Mouse (Mus musculus) myocyte (in vitro differentiated cells): ENCODE results near the gene Cask. TPM values are rescaled to one million over a fixed set of nuclear protein-coding genes. Genes with fewer than 3 reads are reported as not detected.

Experiments used
- H3K27me3 ChIP-seq: one replicate; pipeline ENCODE4 v1.6.1; 2011; ENCODE audit not compliant: control insufficient read depth, insufficient read depth, insufficient read length
- H3K36me3 ChIP-seq: one replicate; pipeline ENCODE4 v1.6.1; 2011; ENCODE audit not compliant: control insufficient read depth, insufficient read depth
- H3K4me2 ChIP-seq: one replicate; pipeline ENCODE4 v1.6.1; 2011; ENCODE audit warnings: low read depth, control low read depth
- H3K4me3 ChIP-seq: one replicate; pipeline ENCODE4 v1.5.1; 2011; ENCODE audit warnings: mild to moderate bottlenecking, control low read depth, moderate library complexity
- H3K79me2 ChIP-seq: one replicate; pipeline ENCODE4 v1.6.1; 2011; ENCODE audit not compliant: control insufficient read depth, insufficient read depth
- H3ac ChIP-seq: one replicate; pipeline ENCODE4 v1.6.1; 2011; ENCODE audit not compliant: control insufficient read depth, insufficient read length
- CEBPB ChIP-seq: IDR thresholded peaks from 2 replicates; pipeline ENCODE4 v1.6.1; 2011; ENCODE audit warnings: mild to moderate bottlenecking, moderate library complexity; ENCODE audit not compliant: poor library complexity, insufficient read depth, severe bottlenecking
- E2F4 ChIP-seq: IDR thresholded peaks from one replicate; pipeline ENCODE4 v1.6.1; 2011; ENCODE audit warnings: mild to moderate bottlenecking, control low read depth, moderate library complexity; ENCODE audit not compliant: insufficient read depth
- MAX ChIP-seq: IDR thresholded peaks from one replicate; pipeline ENCODE4 v1.6.1; 2011; ENCODE audit warnings: low read depth, mild to moderate bottlenecking, control low read depth
- MYOD1 ChIP-seq, 3 experiments: IDR thresholded peaks; one replicate each; pipeline ENCODE4 v1.6.1; 2011; ENCODE audit warnings: control low read depth in 2 of 3, low read depth in 2 of 3, mild to moderate bottlenecking in 2 of 3, moderate library complexity in 1 of 3; ENCODE audit not compliant: insufficient read length in 2 of 3, control insufficient read depth in 1 of 3
- MYOG ChIP-seq, 3 experiments: IDR thresholded peaks; one replicate each; pipeline ENCODE4 v1.6.1; 2011; ENCODE audit warnings: control low read depth in 2 of 3, low read depth in 2 of 3, mild to moderate bottlenecking in 2 of 3; ENCODE audit not compliant: insufficient read length in 2 of 3, control insufficient read depth in 1 of 3, insufficient read depth in 1 of 3
- POLR2A ChIP-seq: IDR thresholded peaks from one replicate; pipeline ENCODE4 v1.6.1; 2011; ENCODE audit warnings: low read depth, mild to moderate bottlenecking, control low read depth, moderate library complexity; ENCODE audit not compliant: insufficient read length
- POLR2AphosphoS2 ChIP-seq: IDR thresholded peaks from one replicate; pipeline ENCODE4 v1.6.1; 2011; ENCODE audit warnings: low read depth, control low read depth; ENCODE audit not compliant: insufficient read length
- REST ChIP-seq: IDR thresholded peaks from one replicate; pipeline ENCODE4 v1.6.1; 2011; ENCODE audit warnings: mild to moderate bottlenecking, control low read depth, moderate library complexity; ENCODE audit not compliant: insufficient read depth, insufficient read length
- SRF ChIP-seq: IDR thresholded peaks from one replicate; pipeline ENCODE4 v1.6.1; 2011; ENCODE audit warnings: low read depth; ENCODE audit not compliant: control insufficient read depth, insufficient read length
- TCF12 ChIP-seq: IDR thresholded peaks from one replicate; pipeline ENCODE4 v1.6.1; 2011; ENCODE audit warnings: mild to moderate bottlenecking, control low read depth; ENCODE audit not compliant: poor library complexity, insufficient read depth, severe bottlenecking
- TCF3 ChIP-seq: IDR thresholded peaks from one replicate; pipeline ENCODE4 v1.6.1; 2011; ENCODE audit warnings: low read depth, control low read depth; ENCODE audit not compliant: insufficient read length
- USF1 ChIP-seq: IDR thresholded peaks from one replicate; pipeline ENCODE4 v1.6.1; 2011; ENCODE audit warnings: low read depth, mild to moderate bottlenecking, control low read depth, moderate library complexity
- polyA plus RNA-seq: library from polyadenylated mRNA; unstranded; fragments of >200 nt; fragmentation: generic; extraction: Trizol; gene quantifications from one replicate; pipeline ENCODE4 v1.2.1, GENCODE M21; 2012; ENCODE audit warnings: missing spikeins

Gene Cask
- polyA plus RNA-seq, 1 experiment: 12.0 TPM

GRCm38 (mm10) chrX:13471925-13472324 lies 379.2 kb downstream of the Cask start:
- Histone ChIP-seq H3K4me3 (no peak overlapping the region), H3K79me2 (no peaks in the 10 kb centered on the region), H3K4me2 (no peak overlapping the region), H3K36me3 (no peaks in the 10 kb centered on the region), H3ac (no peak overlapping the region), H3K27me3 (no peaks in the 10 kb centered on the region)
- no peak for TF ChIP-seq USF1
- no peak for TF ChIP-seq MYOD1 (IDR thresholded peaks at IDR 0.05; ENCODE audit: control insufficient read depth in 1 of 3, insufficient read length in 2 of 3, low read depth in 2 of 3)
- no peak for TF ChIP-seq POLR2AphosphoS2
- no peak for TF ChIP-seq MYOG (IDR thresholded peaks at IDR 0.05; ENCODE audit: control insufficient read depth in 1 of 3, insufficient read depth in 1 of 3, insufficient read length in 2 of 3, low read depth in 2 of 3)
- no peak for TF ChIP-seq SRF
- TF ChIP-seq CEBPB: no peak
- no peak for TF ChIP-seq E2F4
- no peak for TF ChIP-seq TCF3
- no peak for TF ChIP-seq MAX
- TF ChIP-seq REST: no peak
- no peak for TF ChIP-seq POLR2A
- TF ChIP-seq TCF12: no peak

GRCm38 (mm10) chrX:13469160-13470116 lies 381.7 kb downstream of the Cask start:
- TF ChIP-seq USF1 (no peak), CEBPB (no peak), TCF3 (no peak), E2F4 (no peak), REST (no peak), TCF12 (no peak), POLR2A (no peak), SRF (no peak), MAX (no peak), POLR2AphosphoS2 (no peak), MYOD1 (IDR thresholded peaks at IDR 0.05; ENCODE audit: control insufficient read depth in 1 of 3, insufficient read length in 2 of 3, low read depth in 2 of 3) (no peak)
- no peaks in the 10 kb centered on the region for H3K36me3 ChIP-seq
- H3K4me2 ChIP-seq: peak overlapping the region; percentile 25
- H3K79me2 ChIP-seq: no peaks in the 10 kb centered on the region
- no peaks in the 10 kb centered on the region for H3K27me3 ChIP-seq
- H3K4me3 ChIP-seq: no peak overlapping the region
- no peak overlapping the region for H3ac ChIP-seq

GRCm38 (mm10) chrX:13467121-13467571 lies 384.0 kb downstream of the Cask start:
- TF ChIP-seq USF1 (no peak), MYOG (IDR thresholded peaks at IDR 0.05; ENCODE audit: control insufficient read depth in 1 of 3, insufficient read depth in 1 of 3, insufficient read length in 2 of 3, low read depth in 2 of 3) (no peak), MAX (no peak), MYOD1 (IDR thresholded peaks at IDR 0.05; ENCODE audit: control insufficient read depth in 1 of 3, insufficient read length in 2 of 3, low read depth in 2 of 3) (no peak), TCF12 (no peak), POLR2AphosphoS2 (no peak), SRF (no peak), E2F4 (no peak), CEBPB (no peak), POLR2A (no peak), REST (no peak), TCF3 (no peak)

More at GRCm38 (mm10) chrX:13467121-13467571, 384.0 kb downstream of the Cask start:
- Histone ChIP-seq H3K79me2 (no peaks in the 10 kb centered on the region), H3K36me3 (no peaks in the 10 kb centered on the region), H3K4me3 (no peak overlapping the region), H3K4me2 (no peak overlapping the region), H3K27me3 (no peaks in the 10 kb centered on the region), H3ac (no peak overlapping the region)

Other genes starting within 250 kb of the Cask start
- not detected for gene Gpr34, start 219.3 kb downstream of the Cask start, polyA plus RNA-seq
- 0.01 TPM for gene Gpr82, start 190.0 kb downstream of the Cask start, polyA plus RNA-seq